Comparison of ENCODE assay signal across 13 mouse cellular contexts in the genomic region with DNA sequence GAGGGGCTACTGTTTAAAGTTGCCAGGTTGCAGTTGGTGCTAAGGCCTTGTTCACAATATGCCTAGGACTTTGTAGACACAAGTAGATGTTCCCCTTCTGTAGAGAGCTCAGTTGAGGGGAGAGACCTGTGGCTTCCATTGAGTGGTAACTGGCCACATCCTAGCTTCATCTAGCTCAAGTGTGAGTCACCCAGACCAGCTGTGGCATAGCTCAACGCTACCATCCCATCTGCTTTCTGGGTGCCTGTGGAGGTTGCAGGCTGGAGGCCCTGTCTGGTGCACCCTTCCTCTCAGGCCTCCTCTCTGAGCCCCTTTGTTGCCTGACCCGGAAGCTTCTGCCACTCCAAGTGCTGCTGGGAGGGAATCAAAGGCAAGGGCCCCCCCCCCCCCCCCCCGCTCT. TPM values are rescaled to one million over a fixed set of nuclear protein-coding genes. Genes with fewer than 3 reads are reported as not detected.
DNase-seq lines count a peak whose midpoint lies in the region; ATAC-seq lines count a peak whose summit lies in the region.
"Had no signal": no experiment of that assay in that cellular context is flagged by ENCODE, and none has a peak within 500 bp of the region (broad histone marks: within the 10 kb centered on the region; RNA-seq: fewer than 3 reads in every experiment).

No protein-coding gene starts in this region.

- 0 out of 2 replicates have a peak overlapping the region, but pooled peaks have one; percentile 31 for H3K27ac ChIP-seq in heart, embryonic 10.5 days
- no peak overlapping the region for H3K27ac ChIP-seq in heart, embryonic 12.5 days (ENCODE audit: poor library complexity, severe bottlenecking)
- H3K27ac ChIP-seq in neural tube, embryonic 12.5 days = no peak overlapping the region
- H3K27ac ChIP-seq in forebrain, embryonic 15.5 days (replicated peaks) = 0 out of 2 replicates have a peak overlapping the region, but pooled peaks have one; percentile 13
- H3K27ac ChIP-seq: heart, adult 2 months; liver, embryonic 12.5 days had no signal

- no peaks in the 10 kb centered on the region for H3K9me3 ChIP-seq in heart, embryonic 10.5 days
- H3K9me3 ChIP-seq in heart, embryonic 12.5 days (replicated peaks) = no peaks in the 10 kb centered on the region
- H3K9me3 ChIP-seq in neural tube, embryonic 12.5 days = no peaks in the 10 kb centered on the region
- H3K9me3 ChIP-seq in forebrain, embryonic 15.5 days = no peaks in the 10 kb centered on the region
- H3K9me3 ChIP-seq: liver, embryonic 12.5 days had no signal

- peaks cover 56% of the 10 kb centered on the region for H3K36me3 ChIP-seq in heart, embryonic 10.5 days
- H3K36me3 ChIP-seq in heart, embryonic 12.5 days = peaks cover 25% of the 10 kb centered on the region
- H3K36me3 ChIP-seq in neural tube, embryonic 12.5 days = peaks cover 38% of the 10 kb centered on the region
- peaks cover 18% of the 10 kb centered on the region for H3K36me3 ChIP-seq in forebrain, embryonic 15.5 days

- WGBS in heart, embryonic 10.5 days = 87% methylated on average over 3 of the region's 3 CpGs
- WGBS in heart, embryonic 12.5 days = 78% methylated on average over 3 of the region's 3 CpGs
- 69% methylated on average over 3 of the region's 3 CpGs for WGBS in neural tube, embryonic 12.5 days
- WGBS in forebrain, embryonic 15.5 days = 55% methylated on average over 2 of the region's 3 CpGs

- DNase-seq in heart, embryonic 10.5 days (ENCODE audit: low spot score) = no peak
- no peak for DNase-seq in neural tube, embryonic 10.5 days (ENCODE audit: extremely low spot score, low spot score)
- DNase-seq in natural killer cell, adult 2 months (ENCODE audit: low spot score in 2 of 2) = peak; percentile 23 to 40
- DNase-seq in urinary bladder, adult 2 months (ENCODE audit: low spot score) = no peak
- no peak for DNase-seq in adrenal gland, postnatal 10 days
- DNase-seq: heart, adult 2 months; kidney, adult 9 months; lung, postnatal 36 days had no signal

- no peak overlapping the region for H3K4me3 ChIP-seq in heart, embryonic 10.5 days
- no peak overlapping the region for H3K4me3 ChIP-seq in heart, embryonic 12.5 days
- H3K4me3 ChIP-seq in neural tube, embryonic 12.5 days = no peak overlapping the region
- H3K4me3 ChIP-seq in forebrain, embryonic 15.5 days = no peak overlapping the region
- H3K4me3 ChIP-seq: heart, adult 2 months; liver, embryonic 12.5 days had no signal

- H3K9ac ChIP-seq in heart, embryonic 12.5 days = no peak overlapping the region
- H3K9ac ChIP-seq in neural tube, embryonic 12.5 days = no peak overlapping the region
- no peak overlapping the region for H3K9ac ChIP-seq in forebrain, embryonic 15.5 days (replicated peaks)
- H3K9ac ChIP-seq: liver, embryonic 12.5 days had no signal

- H3K27me3 ChIP-seq in heart, embryonic 10.5 days (ENCODE audit: insufficient read depth, poor library complexity, severe bottlenecking) = no peaks in the 10 kb centered on the region
- no peaks in the 10 kb centered on the region for H3K27me3 ChIP-seq in heart, embryonic 12.5 days (replicated peaks)
- no peaks in the 10 kb centered on the region; the same call in 1 of the 2 replicates for H3K27me3 ChIP-seq in neural tube, embryonic 12.5 days (replicated peaks)
- peaks cover 3% of the 10 kb centered on the region; the same call in 1 of the 2 replicates for H3K27me3 ChIP-seq in forebrain, embryonic 15.5 days

- peaks cover 79% of the 10 kb centered on the region for H3K4me1 ChIP-seq in heart, embryonic 10.5 days
- H3K4me1 ChIP-seq in heart, embryonic 12.5 days (replicated peaks) = peaks cover 47% of the 10 kb centered on the region
- H3K4me1 ChIP-seq in neural tube, embryonic 12.5 days = peaks cover 68% of the 10 kb centered on the region
- H3K4me1 ChIP-seq in forebrain, embryonic 15.5 days = peaks cover 63% of the 10 kb centered on the region

- H3K4me2 ChIP-seq in heart, embryonic 12.5 days = no peak overlapping the region
- 0 out of 2 replicates have a peak overlapping the region, but pooled peaks have one; percentile 9 for H3K4me2 ChIP-seq in neural tube, embryonic 12.5 days (replicated peaks)
- H3K4me2 ChIP-seq in forebrain, embryonic 15.5 days (replicated peaks) = no peak overlapping the region
- H3K4me2 ChIP-seq: liver, embryonic 12.5 days had no signal

- ATAC-seq in heart, embryonic 12.5 days (ENCODE audit: insufficient number of reproducible peaks, low FRiP score) = no peak
- no peak for ATAC-seq in neural tube, embryonic 12.5 days (ENCODE audit: low FRiP score, low read depth)
- ATAC-seq in forebrain, embryonic 15.5 days (replicated peaks) = no peak
- ATAC-seq: CD4-positive, CD25-positive, alpha-beta regulatory T cell, adult 4 months; liver, embryonic 12.5 days had no signal

RNA-seq across cellular contexts. Expression of a gene that starts 34.9 kb away (rescaled TPM):
- 7.7 and 12.9 TPM in 2 replicates for polyA plus RNA-seq in heart, embryonic 10.5 days (2016; fragmentation: Nextera tagmentation; extraction: Ambion mirVana)
- polyA plus RNA-seq in heart, embryonic 12.5 days (2016; fragmentation: Nextera tagmentation; extraction: Ambion mirVana) = 6.5 and 7.6 TPM in 2 replicates
- polyA plus RNA-seq in neural tube, embryonic 12.5 days (2016; fragmentation: Nextera tagmentation; extraction: Ambion mirVana) = 21.6 and 22.8 TPM in 2 replicates
- polyA plus RNA-seq in forebrain, embryonic 15.5 days (2015; fragmentation: Nextera tagmentation; extraction: Ambion mirVana) = 15.4 and 16.1 TPM in 2 replicates
- polyA plus RNA-seq in urinary bladder, adult 2 months (2012; rRNA removed) = 4.3 and 8.2 TPM in 2 replicates
- total RNA-seq in adrenal gland, postnatal 10 days (2021) = 10 to 100 TPM; 13.8 to 20.5 TPM
- polyA plus RNA-seq: CD4-positive, CD25-positive, alpha-beta regulatory T cell, adult 4 months had no signal

Comparison
In these comparisons a context has a peak if more than half of its experiments do, and no peak if none do; other contexts are left out.
1. H3K27ac ChIP-seq: peak in heart, embryonic 10.5 days (single experiment) and forebrain, embryonic 15.5 days (single experiment); none in heart, embryonic 12.5 days (single experiment) and neural tube, embryonic 12.5 days (single experiment).
2. DNase-seq: peak in natural killer cell, adult 2 months (2 of 2); none in heart, embryonic 10.5 days (single experiment), neural tube, embryonic 10.5 days (single experiment), urinary bladder, adult 2 months (single experiment) and adrenal gland, postnatal 10 days (single experiment).